Mouse (Mus musculus) kidney, adult 9 months (tissue): Measurements from ENCODE around the gene Tgm5.
"Not testable (repeated sequence)": the region's sequence is repeated elsewhere in the genome, so short reads cannot be mapped to it uniquely, and the experiment has no call there.

ENCODE experiments used
- DNase-seq: peaks from one replicate; pipeline ENCODE4 v3.0.0; 2022

The Tgm5 gene

GRCm38 (mm10) chr2:121085480-121086185, at the start of gene Tgm5:
TSS of gene Tgm5 (minus strand) at chr2:121085841.
- peak; percentile 22 for DNase-seq

- DNase-seq, result no peak
Observed at GRCm38 (mm10) chr2:121132822-121133221, 47.2 kb upstream of the Tgm5 start.

DNA sequence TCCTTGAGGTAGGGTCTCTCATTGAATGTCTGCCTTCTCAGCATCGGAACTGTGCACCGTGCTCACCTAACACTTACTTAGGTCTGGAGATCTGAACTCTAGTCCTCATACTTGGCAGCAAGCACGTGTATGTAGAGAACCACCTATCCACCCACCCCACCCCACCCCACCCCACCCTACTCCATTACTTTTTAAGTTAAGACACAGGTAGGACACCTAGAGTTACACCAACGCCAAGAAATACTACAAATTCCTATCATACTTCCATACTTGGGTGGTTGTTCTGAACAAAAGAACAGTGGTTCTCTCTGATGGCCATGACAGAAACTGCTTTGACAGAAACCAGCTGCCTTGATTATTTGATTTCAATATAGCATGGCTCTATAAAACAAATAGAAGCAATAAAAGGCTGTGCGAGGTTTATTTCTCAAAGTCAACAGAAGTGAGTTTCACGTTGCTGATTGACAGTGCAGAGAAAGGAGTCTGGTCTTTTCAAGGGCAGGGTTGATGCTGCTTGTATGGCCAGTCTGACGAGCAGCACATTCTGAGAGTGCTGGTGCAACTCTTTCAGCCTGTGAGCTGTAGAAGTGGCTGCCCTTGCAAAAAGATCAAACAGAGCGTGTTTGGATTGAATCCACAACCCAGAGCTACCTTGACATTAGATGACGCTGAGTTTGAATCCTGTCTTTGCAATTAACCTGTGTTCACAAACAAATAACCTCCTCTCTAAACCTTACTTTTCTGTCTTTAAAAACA, 43.4 kb upstream of the Tgm5 start:
- no peak for DNase-seq

- DNase-seq, result peak; percentile 42
Observed at GRCm38 (mm10) chr2:121127536-121127935, 41.9 kb upstream of the Tgm5 start.

- not testable (repeated sequence) for DNase-seq
Observed at GRCm38 (mm10) chr2:121126302-121126701, 40.7 kb upstream of the Tgm5 start.

GRCm38 (mm10) chr2:121119260-121119659, 33.6 kb upstream of the Tgm5 start:
- DNase-seq, result no peak

DNA sequence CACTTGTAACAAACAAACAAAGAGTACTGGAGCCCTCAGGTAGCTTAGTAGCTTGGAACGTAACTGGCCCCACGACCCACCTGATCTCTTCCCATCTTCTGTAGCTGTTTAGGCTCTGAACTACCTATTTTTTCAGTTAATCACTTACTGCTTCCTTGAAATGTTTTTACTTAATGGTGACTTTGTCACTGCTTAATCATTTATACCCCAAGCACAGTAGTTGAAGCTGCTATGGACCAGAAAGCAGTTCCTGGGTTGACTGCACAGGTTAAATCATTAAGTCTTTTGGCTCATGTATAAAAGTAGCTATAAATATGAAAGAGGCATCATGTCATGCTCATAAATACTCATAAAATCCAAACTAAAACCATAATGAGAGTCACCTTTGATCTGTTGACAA, 29.8 kb upstream of the Tgm5 start:
- peak; percentile 33 for DNase-seq

- no peak for DNase-seq
Observed at GRCm38 (mm10) chr2:121109695-121110094, 24.1 kb upstream of the Tgm5 start, which contains the start of gene Tgm7. TSS of gene Tgm7 (minus strand) at chr2:121109795.

DNA sequence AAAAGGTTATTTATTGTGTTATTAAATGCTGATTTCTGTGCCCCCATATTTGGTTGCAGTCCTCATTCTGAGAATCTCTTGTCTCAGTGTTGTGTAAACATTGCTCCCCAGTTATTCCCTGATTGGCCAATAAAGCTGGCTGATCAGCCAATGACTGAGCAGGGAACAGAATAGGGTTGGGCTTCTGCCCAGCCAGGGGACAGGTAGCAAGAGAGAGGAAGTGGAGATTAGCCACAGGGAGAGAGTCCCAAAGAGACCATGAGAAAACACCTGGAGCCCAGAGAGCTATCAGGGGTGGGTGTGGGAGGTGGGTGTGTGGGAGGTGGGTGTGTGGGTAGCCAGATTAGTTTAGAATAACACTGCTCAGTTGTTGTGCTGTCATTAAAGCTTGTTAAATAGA, 20.3 kb upstream of the Tgm5 start:
- peak; percentile 13 for DNase-seq

DNA sequence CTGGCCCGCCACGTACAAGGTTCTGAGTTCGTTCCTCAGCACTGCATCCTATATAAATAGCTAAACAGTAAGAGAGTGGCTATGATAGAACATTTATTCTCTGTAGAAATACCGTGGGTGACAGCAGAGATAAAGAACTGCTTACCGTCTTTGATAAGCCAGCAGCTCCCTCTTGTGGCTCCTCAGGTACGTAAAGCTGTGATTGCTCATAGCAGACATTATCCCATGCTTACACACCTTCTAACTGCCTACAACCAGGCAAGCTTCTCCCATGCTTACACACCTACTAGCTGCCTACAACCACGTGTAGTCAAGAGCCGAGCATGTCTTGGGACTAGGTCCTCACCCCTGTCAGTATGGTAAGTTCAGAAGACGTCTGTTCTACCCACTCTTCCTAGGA, 16.4 kb upstream of the Tgm5 start:
- peak; percentile 82 for DNase-seq

DNA sequence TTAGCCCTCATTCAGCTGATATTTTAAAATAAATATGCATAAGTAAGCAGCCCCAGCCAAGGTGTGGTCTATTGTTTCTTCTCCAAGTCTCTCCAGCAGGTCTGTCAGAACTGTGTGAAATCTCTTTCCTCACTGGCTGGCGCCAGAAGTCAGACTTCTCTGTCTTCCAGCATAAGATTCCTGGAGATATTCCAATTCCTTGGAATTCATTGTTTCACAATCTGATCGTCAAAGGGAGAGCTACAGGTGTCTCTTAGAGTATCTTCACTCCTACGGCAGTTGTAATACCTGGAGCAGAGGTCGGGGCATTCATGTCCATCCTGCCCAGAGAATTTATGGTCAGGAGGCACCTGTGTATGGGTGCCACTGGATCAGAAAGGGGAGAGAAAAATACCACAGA, 4.1 kb upstream of the Tgm5 start:
- no peak for DNase-seq

DNA sequence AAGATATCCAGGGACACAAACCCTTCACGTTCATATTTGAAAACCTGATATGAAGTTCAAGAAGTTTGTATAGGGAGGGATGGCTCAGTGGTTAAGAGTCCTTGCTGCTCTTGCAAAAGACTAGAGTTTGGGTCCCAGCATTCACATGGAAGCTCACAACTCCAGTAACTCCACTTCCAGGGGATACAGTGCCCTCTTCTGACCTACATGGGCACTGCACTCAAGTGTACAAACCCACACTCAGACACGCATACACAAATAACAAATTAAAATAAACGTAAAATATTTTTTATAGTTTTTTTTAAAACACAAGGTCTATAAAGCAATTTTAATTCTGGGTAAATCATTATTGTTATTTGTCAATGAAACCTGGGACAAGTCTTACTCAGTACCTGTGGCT, 2.9 kb upstream of the Tgm5 start:
- no peak for DNase-seq

DNA sequence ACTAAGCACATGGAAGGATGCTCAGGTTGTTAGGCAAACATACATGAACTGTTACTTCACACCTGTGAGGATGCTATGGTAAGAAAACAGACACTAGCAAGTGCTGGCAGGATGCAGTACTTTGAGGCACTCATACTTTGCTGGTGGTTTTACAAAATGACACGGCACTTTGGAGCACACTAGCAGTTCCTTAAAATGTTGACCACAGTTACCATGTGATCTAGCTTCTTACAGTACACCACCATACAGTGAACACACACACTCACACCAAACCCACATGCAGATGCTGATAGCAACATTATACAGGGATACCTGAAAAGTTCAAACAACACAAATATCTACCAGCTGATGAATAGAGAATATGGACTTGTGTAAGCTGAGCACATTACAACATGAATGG, 3.0 kb downstream of the Tgm5 start:
- no peak for DNase-seq

- no peak for DNase-seq
Observed at GRCm38 (mm10) chr2:121074747-121075146, 10.9 kb downstream of the Tgm5 start.

DNA sequence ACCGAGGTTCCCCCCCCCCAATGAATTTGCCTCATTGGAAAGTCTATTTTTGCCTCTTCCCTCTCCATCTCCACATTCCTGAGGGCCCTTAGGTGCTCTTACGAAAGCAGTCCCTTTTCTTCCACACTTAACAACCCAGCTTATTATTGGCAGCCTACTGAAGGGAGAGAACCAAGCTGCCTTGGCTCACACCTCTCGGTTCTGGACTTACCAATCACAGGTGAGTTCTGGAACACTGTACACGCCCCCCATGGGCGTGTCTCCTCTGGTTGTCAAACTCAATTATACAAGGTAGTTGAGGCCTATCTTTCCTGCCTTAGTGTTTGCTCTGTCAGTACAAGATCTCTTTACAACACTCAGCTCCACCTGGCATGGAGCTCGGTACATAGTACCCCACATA, 13.8 kb downstream of the Tgm5 start:
- DNase-seq, result no peak

DNA sequence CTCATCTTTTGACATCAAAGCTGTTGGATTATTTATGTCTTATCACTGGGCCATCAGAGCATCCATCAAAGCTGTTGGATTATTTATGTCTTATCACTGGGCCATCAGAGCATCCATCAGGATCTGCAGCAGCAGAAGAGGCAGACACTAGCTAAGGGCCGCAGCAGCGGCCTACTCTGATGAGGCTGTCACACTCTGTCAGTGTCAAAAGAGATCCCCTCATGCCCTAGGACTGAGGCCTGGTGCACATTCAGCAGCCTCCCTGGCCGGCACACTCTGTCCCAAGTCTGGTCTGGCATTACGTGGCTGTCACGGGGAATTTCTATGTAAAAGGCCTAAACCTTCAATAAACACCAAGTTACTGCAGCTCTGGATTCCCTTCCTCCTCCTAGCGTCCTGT, 16.1 kb downstream of the Tgm5 start:
- DNase-seq, result no peak

GRCm38 (mm10) chr2:121067116-121067515, 18.5 kb downstream of the Tgm5 start:
- DNase-seq, result no peak

DNA sequence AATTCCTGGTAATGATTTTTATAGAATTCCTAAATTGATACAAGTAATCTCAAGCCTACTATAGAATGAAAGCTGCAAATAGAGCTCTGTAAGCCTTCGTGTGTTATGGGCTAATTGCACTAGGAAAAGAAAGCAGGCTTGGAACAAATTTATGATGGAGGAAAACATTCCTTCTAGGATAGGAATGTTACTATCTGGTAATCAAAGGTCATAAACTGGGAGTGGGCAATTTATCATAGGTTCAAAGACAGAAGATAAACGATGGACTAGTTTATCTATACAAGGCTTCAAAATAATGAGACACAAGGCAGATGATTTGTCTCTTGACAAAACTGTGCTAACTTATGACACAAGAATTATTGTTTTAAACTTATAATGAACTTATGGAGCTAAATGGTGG, 24.3 kb downstream of the Tgm5 start:
- DNase-seq, result no peak

DNA sequence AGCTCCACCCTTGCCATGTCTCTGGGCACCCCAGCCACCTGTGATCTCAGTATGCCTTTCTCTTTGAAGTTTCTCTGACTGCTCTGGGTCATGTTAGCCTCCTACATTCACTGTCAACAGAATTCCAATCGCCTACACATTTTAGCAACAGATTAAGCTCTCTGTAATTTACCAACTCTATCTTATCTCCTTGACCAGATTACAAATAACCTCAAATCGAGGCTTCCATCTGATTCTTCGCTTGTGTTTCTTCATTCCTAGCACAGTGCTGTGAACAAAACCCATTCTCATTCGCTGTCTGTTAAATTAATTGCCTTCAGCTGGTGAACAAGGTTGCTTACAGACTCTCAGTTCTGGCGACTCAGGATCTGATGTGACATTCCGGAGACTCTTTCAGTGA, 27.6 kb downstream of the Tgm5 start:
- DNase-seq, result no peak

GRCm38 (mm10) chr2:121055915-121056314, 29.7 kb downstream of the Tgm5 start:
- DNase-seq, result no peak

DNA sequence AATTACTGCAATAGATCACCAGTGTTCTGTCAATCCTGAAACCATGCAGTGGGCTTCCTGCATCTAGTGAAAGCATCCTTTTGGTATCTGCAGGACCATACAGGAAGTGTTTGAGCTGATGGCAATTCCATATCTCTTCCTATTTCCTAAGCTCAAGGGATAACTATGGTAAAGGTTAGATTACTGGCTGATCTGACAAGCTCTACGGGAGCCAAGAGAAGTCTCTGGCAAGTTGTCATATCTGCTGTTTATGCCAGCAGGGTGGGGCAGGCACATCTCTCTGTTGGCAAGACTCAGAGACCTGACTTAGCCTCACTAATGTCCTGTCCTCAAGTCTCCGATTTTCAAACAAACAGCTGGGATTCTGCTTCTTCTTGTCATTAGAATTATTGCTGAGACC, 31.6 kb downstream of the Tgm5 start:
- DNase-seq, result no peak

DNA sequence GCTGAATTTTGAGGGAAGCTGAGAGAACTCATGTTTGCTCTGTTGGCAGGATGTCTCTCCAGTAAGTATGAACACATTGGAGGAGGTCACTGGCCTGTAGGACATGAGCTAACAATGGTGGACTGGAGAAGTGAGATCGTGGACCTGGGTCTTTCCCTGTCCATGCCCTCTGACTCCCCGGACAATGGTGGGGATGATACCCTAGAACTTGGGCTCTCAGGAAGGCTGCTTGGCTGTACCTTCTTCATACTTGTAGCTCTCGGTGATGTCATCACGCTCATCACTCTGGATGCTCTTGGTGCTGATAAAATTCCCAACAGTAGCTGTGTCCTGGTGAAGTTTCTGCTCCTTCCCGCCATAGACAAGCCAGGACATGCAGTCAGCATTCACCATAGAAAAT, 33.5 kb downstream of the Tgm5 start:
- no peak for DNase-seq

DNA sequence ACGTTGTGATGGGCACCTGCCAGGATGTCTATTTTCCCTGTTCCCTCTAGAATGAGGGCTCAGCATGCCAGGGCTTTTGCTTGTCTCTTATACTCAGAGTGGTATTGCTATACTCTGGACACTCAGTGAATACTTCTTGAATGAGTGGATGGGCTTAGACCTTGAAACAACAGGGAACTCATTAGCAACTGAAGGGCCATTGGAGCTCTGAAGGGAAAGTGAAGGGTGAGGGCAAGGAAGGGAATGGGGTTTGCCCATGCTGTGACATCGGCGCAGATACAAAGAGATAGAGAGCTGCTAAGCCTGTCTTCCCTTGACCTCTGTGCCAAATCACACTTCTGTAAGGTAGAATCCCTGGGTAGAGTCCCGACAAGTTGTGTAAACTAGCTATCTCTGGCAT, 40.0 kb downstream of the Tgm5 start:
- no peak for DNase-seq

DNA sequence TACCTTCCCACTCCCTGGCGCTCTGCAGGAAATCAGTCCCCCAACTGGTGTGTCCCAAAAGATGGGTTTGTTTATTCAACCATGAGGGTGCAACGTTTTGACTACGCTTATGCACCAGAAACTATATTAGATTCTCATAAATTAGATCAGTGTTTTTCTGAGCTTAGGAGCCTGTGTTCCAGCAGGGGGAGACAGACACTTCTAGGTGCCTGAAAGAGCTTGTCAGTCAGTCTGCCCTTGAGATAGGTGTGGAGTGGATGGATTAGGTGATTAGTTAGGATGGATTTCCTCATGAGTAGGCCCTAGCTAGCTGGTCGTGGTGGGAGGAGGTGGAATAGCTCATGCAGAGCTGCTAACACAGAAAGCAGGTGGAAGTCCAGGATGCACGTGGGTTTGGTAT, 44.5 kb downstream of the Tgm5 start:
- peak; percentile 58 for DNase-seq

DNA sequence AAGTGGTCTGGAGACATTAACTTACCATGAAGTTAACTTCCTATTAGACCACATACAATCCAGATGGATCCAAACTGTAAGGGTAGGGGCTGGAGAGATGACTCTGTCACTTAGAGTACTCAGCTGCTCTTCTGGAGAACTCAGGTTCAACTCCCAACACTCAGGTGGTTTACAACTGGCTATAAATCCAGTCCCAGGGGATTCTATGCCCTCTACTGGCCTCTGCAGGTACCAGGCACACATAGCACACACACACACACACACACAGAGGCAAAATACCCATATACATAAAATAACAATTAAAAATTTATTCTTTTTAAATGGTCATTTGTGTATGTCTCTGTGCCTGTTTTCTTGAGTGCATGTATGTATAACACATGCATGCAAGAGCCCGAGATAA, 46.3 kb downstream of the Tgm5 start:
- no peak for DNase-seq
